Mouse (Mus musculus) heart, adult 2 months (tissue): ENCODE data around the gene Plcg1.

Experiments used
- CTCF ChIP-seq: fragments of 200-600 bp; IDR thresholded peaks from 2 replicates; pipeline ENCODE4 v1.8.1; 2022; ENCODE audit warnings: antibody characterized with exemption, mild to moderate bottlenecking, moderate library complexity
- EP300 ChIP-seq: fragments of 200-500 bp; IDR thresholded peaks from 2 replicates; pipeline ENCODE4 v1.6.1; 2011; ENCODE audit warnings: low read depth, low read length, control low read depth; ENCODE audit not compliant: insufficient read depth
- POLR2A ChIP-seq: fragments of 200-500 bp; IDR thresholded peaks from 2 replicates; pipeline ENCODE4 v1.6.1; 2011; ENCODE audit warnings: mild to moderate bottlenecking, low read depth, low read length, control low read depth; ENCODE audit not compliant: insufficient read depth

- TF ChIP-seq CTCF: no peak
- no peak for TF ChIP-seq POLR2A
- TF ChIP-seq EP300: no peak
These were observed 343 bp upstream of the Plcg1 start for GRCm38 (mm10) chr2:160730797-160731116.
